Mouse (Mus musculus): ENCODE measurements at regions not wholly inside any gene's neighbourhood (a gene's known extent, or its start where the extent isn't known, plus 50 kb on each side); places are given as distances from the start of the nearest gene placed in this dataset.
"Not testable (repeated sequence)": the region's sequence is repeated elsewhere in the genome, so short reads cannot be mapped to it uniquely, and the experiment has no call there.

DNA sequence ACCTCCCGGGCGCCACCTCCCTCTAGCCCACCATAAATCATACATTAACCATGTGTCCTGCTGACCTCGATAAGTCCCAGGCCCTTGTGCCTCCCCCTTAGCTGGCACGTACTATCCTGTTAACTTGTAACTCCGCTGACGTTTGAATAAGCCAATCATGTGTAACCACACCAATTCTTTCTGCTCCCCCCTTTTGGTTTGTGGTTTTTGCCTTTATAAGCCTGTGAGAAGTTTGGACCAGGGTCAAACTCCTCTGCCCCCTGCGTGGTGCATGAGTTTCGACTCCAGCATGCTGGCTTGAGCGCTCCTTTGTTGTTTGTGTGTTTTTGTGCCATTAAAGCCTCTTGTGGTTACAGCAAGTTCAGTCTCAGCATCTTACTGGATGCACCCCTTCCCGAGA is 138.4 kb upstream of the Samt2 start:
- not testable (repeated sequence) for H3K27me3 ChIP-seq; H3K36me3 ChIP-seq; H3K9me3 ChIP-seq; H3K9ac ChIP-seq; ATAC-seq (ENCODE audit: low FRiP score, low read depth); H3K4me1 ChIP-seq (replicated peaks); H3K4me2 ChIP-seq; H3K27ac ChIP-seq (replicated peaks); H3K4me3 ChIP-seq
- WGBS = 93% methylated on average over 10 of the region's 10 CpGs

DNA sequence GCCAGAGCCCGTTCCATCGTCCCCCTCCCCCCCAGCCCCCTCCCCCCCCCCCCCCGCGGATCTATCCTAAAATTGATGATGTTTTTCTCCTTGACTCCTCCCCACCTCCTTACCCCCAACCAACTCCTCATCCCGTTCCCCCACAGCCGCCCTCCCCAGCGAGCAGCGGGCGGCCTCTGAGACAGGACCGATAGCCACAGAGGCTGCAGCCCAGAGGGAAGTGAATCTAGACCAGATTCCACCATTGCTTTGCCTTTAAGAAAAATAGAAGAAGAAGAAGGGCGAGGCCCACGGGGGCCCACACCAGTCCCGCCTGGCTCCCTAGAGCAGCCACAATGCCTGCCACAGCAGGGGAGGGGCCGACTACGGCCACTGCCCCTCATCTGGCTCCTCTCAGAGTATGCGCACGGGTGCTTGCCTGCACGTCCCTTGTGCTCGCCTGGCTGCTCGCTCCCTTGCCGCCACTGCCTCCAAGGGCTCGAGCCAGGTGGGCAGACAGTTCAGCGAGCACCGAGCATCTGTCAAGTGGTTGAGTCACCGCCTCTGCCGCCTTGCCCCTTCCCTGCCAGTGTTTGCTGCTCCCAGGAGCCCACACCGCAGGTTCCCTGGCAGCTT is 134.6 kb upstream of the Samt2 start:
- H3K9ac ChIP-seq = peak overlapping the region; percentile 33; the same call in 1 of the 2 replicates
- no peaks in the 10 kb centered on the region for H3K4me1 ChIP-seq (replicated peaks)
- H3K4me3 ChIP-seq = peak overlapping the region; percentile 42
- peak overlapping the region; percentile 62 for H3K27ac ChIP-seq (replicated peaks)
- WGBS = 43% methylated on average over 20 of the region's 27 CpGs
- no peaks in the 10 kb centered on the region for H3K36me3 ChIP-seq
- no peaks in the 10 kb centered on the region for H3K9me3 ChIP-seq
- peak overlapping the region; percentile 56 for H3K4me2 ChIP-seq
- no peaks in the 10 kb centered on the region for H3K27me3 ChIP-seq
- ATAC-seq (ENCODE audit: low FRiP score, low read depth) = peak; percentile 82; the same call in 1 of the 2 replicates

DNA sequence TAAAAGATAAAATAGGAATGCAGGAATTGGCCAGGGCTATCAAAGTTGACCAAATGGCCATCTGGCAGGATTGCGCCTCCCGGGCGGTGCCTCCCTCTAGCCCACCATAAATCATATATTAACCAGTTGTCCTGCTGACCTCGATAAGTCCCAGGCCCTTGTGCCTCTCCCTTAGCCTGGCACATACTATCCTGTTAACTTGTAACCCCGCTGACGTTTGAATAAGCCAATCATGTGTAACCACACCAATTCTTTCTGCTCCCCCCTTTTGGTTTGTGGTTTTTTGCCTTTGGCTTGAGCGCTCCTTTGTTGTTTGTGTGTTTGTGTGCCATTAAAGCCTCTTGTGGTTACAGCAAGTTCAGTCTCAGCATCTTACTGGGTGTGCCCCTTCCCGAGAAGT is 133.4 kb upstream of the Samt2 start:
- not testable (repeated sequence) for H3K4me2 ChIP-seq; H3K9me3 ChIP-seq; H3K36me3 ChIP-seq; H3K27me3 ChIP-seq; ATAC-seq (ENCODE audit: low FRiP score, low read depth); H3K4me1 ChIP-seq (replicated peaks); H3K27ac ChIP-seq (replicated peaks); H3K4me3 ChIP-seq; H3K9ac ChIP-seq
- WGBS = 93% methylated on average over 8 of the region's 8 CpGs

DNA sequence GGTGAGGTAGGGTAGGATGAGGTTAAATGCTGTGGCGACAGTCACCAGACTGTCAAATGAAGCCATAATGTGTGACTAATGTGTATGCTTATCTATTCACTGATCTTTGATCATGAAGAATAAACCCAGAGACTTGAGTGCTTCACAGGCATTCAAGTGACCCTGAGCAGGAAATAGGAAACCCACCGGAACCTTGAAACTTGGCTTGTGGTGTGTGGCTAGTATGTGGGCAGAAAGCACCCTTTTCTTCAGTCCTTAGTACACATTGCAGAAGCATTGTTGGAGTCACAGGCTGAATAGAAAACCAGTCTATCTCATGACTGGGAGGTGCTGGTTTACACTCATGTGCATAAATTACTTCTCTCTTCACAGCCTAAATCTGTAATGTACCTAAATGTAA is 91.4 kb upstream of the Samt2 start:
- H3K36me3 ChIP-seq; ATAC-seq (ENCODE audit: low FRiP score, low read depth); H3K9me3 ChIP-seq; H3K27ac ChIP-seq (replicated peaks); H3K4me3 ChIP-seq; H3K27me3 ChIP-seq; H3K4me1 ChIP-seq (replicated peaks); H3K4me2 ChIP-seq; H3K9ac ChIP-seq: not testable (repeated sequence)
- WGBS = 100% methylated on average over 1 of the region's 2 CpGs

Data from hindbrain, embryonic 15.5 days (tissue).